Mouse (Mus musculus): ENCODE measurements around the gene Ift57. TPM values are rescaled to one million over a fixed set of nuclear protein-coding genes. Genes with fewer than 3 reads are reported as not detected.

Gene Ift57
- total and polyA plus RNA-seq, 3 experiments, result 17.4 to 52.3 (median 30.8) TPM

DNA sequence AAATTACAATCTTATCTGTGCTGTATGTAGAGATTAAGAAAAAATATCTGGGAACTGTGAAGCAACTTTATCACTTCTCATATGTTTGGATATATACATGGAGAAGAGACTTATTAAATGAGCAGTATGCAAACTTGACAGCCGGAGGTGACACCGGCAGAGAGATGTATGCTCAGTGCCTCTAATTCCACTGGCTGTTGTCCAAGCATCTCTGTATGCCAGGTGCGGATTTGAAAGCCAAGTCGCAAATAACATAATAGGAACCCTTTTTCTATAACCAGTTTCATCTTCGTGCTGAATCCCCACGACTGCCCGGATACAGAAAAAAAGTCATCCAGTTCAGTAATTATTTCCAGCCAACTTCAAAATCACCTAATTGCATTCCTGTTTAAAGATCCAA, 34.4 kb upstream of the Ift57 start:
- H3K4me3 ChIP-seq (ENCODE audit: low read depth, low read length), result no peak overlapping the region
- peaks cover 14% of the 10 kb centered on the region; the same call in 1 of the 2 replicates for H3K4me1 ChIP-seq (ENCODE audit: insufficient read depth, low read depth, low read length)
- DNase-seq (ENCODE audit: low spot score), result no peak
- TF ChIP-seq CTCF (IDR thresholded peaks at IDR 0.05; ENCODE audit: low read depth, low read length) (no peak), POLR2AphosphoS5 (IDR thresholded peaks at IDR 0.05; ENCODE audit: insufficient replicate concordance, low read depth, low read length) (no peak), TAL1 (conservative IDR thresholded peaks at IDR 0.05; ENCODE audit: low read depth, low read length) (no peak), GATA1 (IDR thresholded peaks at IDR 0.05; ENCODE audit: borderline replicate concordance, low read length) (no peak), GATA2 (IDR thresholded peaks at IDR 0.05; ENCODE audit: borderline replicate concordance, low read depth, low read length) (no peak)
- H3K27me3 ChIP-seq (ENCODE audit: insufficient read depth, low read length), result no peaks in the 10 kb centered on the region
- no peaks in the 10 kb centered on the region for H3K36me3 ChIP-seq (replicated peaks)
- H3K9me3 ChIP-seq (replicated peaks), result no peaks in the 10 kb centered on the region
- no peak for ATAC-seq (ENCODE audit: extremely low read depth, insufficient number of reproducible peaks, low FRiP score, poor library complexity, severe bottlenecking)

DNA sequence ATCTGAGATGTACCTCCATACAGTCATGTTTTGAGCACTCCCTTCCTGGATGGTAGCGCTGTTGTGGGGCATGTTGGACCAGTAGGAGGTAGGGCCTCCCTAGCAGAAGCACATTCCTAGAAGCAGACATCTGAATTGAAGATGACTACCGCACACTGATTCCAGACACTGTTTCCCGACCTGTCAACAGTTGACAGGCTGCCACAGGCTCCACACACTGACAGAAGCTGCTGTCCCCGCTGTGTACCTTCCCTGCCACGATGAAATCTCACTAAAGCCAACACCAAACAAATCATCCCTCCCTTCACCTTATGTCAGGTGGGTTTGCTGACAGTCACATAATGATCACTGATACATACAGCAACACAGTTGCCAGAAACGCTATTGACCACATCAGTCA, 19.4 kb upstream of the Ift57 start:
- H3K27me3 ChIP-seq (ENCODE audit: insufficient read depth, low read length), result peaks cover 4% of the 10 kb centered on the region
- H3K36me3 ChIP-seq (replicated peaks), result no peaks in the 10 kb centered on the region
- TF ChIP-seq GATA1 (IDR thresholded peaks at IDR 0.05; ENCODE audit: borderline replicate concordance, low read length), result no peak
- no peak for TF ChIP-seq CTCF (IDR thresholded peaks at IDR 0.05; ENCODE audit: low read depth, low read length)
- TF ChIP-seq GATA2 (IDR thresholded peaks at IDR 0.05; ENCODE audit: borderline replicate concordance, low read depth, low read length), result no peak
- TF ChIP-seq TAL1 (conservative IDR thresholded peaks at IDR 0.05; ENCODE audit: low read depth, low read length), result no peak
- no peak for TF ChIP-seq POLR2AphosphoS5 (IDR thresholded peaks at IDR 0.05; ENCODE audit: insufficient replicate concordance, low read depth, low read length)
- no peak for DNase-seq (ENCODE audit: low spot score)
- H3K4me3 ChIP-seq (ENCODE audit: low read depth, low read length), result no peak overlapping the region
- no peaks in the 10 kb centered on the region for H3K9me3 ChIP-seq (replicated peaks)
- peaks cover 4% of the 10 kb centered on the region; the same call in 1 of the 2 replicates for H3K4me1 ChIP-seq (ENCODE audit: insufficient read depth, low read depth, low read length)
- ATAC-seq (ENCODE audit: extremely low read depth, insufficient number of reproducible peaks, low FRiP score, poor library complexity, severe bottlenecking), result no peak

DNA sequence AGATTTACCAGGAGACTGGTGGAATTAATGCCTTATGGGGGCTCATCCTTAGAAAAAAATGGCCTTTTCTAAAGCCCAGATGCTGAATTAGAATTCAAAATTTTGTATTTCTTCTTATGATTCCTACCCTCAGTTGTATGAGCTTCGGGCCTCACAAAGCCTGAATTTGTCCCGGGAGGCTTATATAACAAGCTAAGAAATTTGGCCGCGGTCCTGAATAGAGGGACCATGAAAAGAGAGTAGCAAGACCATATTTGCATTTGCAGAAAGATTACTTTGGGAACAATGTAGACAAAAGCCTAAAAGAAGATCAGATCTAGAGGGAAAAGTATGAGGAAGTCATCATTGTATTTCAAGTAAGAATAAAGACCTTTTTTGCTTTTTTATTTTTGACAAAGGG, 14.1 kb upstream of the Ift57 start:
- no peaks in the 10 kb centered on the region for H3K27me3 ChIP-seq (ENCODE audit: insufficient read depth, low read length)
- TF ChIP-seq GATA1 (IDR thresholded peaks at IDR 0.05; ENCODE audit: borderline replicate concordance, low read length) (no peak), TAL1 (conservative IDR thresholded peaks at IDR 0.05; ENCODE audit: low read depth, low read length) (no peak), POLR2AphosphoS5 (IDR thresholded peaks at IDR 0.05; ENCODE audit: insufficient replicate concordance, low read depth, low read length) (no peak), CTCF (IDR thresholded peaks at IDR 0.05; ENCODE audit: low read depth, low read length) (no peak), GATA2 (IDR thresholded peaks at IDR 0.05; ENCODE audit: borderline replicate concordance, low read depth, low read length) (no peak)
- no peaks in the 10 kb centered on the region for H3K36me3 ChIP-seq (replicated peaks)
- no peak overlapping the region for H3K4me3 ChIP-seq (ENCODE audit: low read depth, low read length)
- peaks cover 4% of the 10 kb centered on the region; the same call in 1 of the 2 replicates for H3K4me1 ChIP-seq (ENCODE audit: insufficient read depth, low read depth, low read length)
- no peaks in the 10 kb centered on the region for H3K9me3 ChIP-seq (replicated peaks)
- no peak for ATAC-seq (ENCODE audit: extremely low read depth, insufficient number of reproducible peaks, low FRiP score, poor library complexity, severe bottlenecking)
- DNase-seq (ENCODE audit: low spot score), result no peak

DNA sequence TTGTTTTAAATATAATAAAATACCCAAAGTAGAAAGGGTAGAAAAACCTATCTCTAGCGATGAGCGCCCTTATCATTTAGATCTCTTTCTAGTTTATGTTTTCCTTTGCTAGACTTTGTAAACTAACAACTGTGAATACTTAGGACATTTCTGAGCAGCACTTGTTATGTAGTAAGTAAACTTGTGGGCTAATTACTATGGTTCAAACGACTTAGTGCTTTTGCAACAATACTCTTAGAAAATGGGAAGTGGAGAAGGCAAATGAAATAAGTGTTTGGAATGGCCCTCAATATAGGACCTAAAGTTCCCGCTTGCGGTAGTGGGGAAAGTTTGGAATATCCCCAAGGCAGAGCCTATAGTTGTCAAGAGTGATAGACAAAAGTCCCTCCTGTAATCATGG, 788 bp downstream of the Ift57 start:
- peaks cover 20% of the 10 kb centered on the region for H3K36me3 ChIP-seq (replicated peaks)
- H3K27me3 ChIP-seq (ENCODE audit: insufficient read depth, low read length), result no peaks in the 10 kb centered on the region
- ATAC-seq (ENCODE audit: extremely low read depth, insufficient number of reproducible peaks, low FRiP score, poor library complexity, severe bottlenecking) (no peak), DNase-seq (ENCODE audit: low spot score) (no peak)
- peak overlapping the region; percentile 95 for H3K4me3 ChIP-seq (ENCODE audit: low read depth, low read length)
- H3K9me3 ChIP-seq (replicated peaks), result no peaks in the 10 kb centered on the region
- peaks cover 28% of the 10 kb centered on the region for H3K4me1 ChIP-seq (ENCODE audit: insufficient read depth, low read depth, low read length)
- TF ChIP-seq GATA1 (IDR thresholded peaks at IDR 0.05; ENCODE audit: borderline replicate concordance, low read length), result no peak
- TF ChIP-seq CTCF (IDR thresholded peaks at IDR 0.05; ENCODE audit: low read depth, low read length), result no peak
- TF ChIP-seq TAL1 (conservative IDR thresholded peaks at IDR 0.05; ENCODE audit: low read depth, low read length), result no peak
- TF ChIP-seq GATA2 (IDR thresholded peaks at IDR 0.05; ENCODE audit: borderline replicate concordance, low read depth, low read length), result no peak
- TF ChIP-seq POLR2AphosphoS5 (IDR thresholded peaks at IDR 0.05; ENCODE audit: insufficient replicate concordance, low read depth, low read length), result no peak

- no peak for TF ChIP-seq CTCF (IDR thresholded peaks at IDR 0.05; ENCODE audit: low read depth, low read length)
- no peak for TF ChIP-seq POLR2AphosphoS5 (IDR thresholded peaks at IDR 0.05; ENCODE audit: insufficient replicate concordance, low read depth, low read length)
- no peak for TF ChIP-seq GATA1 (IDR thresholded peaks at IDR 0.05; ENCODE audit: borderline replicate concordance, low read length)
- TF ChIP-seq TAL1 (conservative IDR thresholded peaks at IDR 0.05; ENCODE audit: low read depth, low read length), result no peak
- TF ChIP-seq GATA2 (IDR thresholded peaks at IDR 0.05; ENCODE audit: borderline replicate concordance, low read depth, low read length), result no peak
- Histone ChIP-seq H3K4me3 (ENCODE audit: low read depth, low read length) (no peak overlapping the region), H3K36me3 (replicated peaks) (peaks cover 49% of the 10 kb centered on the region), H3K4me1 (ENCODE audit: insufficient read depth, low read depth, low read length) (peaks cover 17% of the 10 kb centered on the region), H3K27me3 (ENCODE audit: insufficient read depth, low read length) (no peaks in the 10 kb centered on the region), H3K9me3 (replicated peaks) (no peaks in the 10 kb centered on the region)
- ATAC-seq (ENCODE audit: extremely low read depth, insufficient number of reproducible peaks, low FRiP score, poor library complexity, severe bottlenecking), result peak; percentile 49
- DNase-seq (ENCODE audit: low spot score), result no peak
Observed at GRCm38 (mm10) chr16:49708074-49708473, 9.0 kb downstream of the Ift57 start.

DNA sequence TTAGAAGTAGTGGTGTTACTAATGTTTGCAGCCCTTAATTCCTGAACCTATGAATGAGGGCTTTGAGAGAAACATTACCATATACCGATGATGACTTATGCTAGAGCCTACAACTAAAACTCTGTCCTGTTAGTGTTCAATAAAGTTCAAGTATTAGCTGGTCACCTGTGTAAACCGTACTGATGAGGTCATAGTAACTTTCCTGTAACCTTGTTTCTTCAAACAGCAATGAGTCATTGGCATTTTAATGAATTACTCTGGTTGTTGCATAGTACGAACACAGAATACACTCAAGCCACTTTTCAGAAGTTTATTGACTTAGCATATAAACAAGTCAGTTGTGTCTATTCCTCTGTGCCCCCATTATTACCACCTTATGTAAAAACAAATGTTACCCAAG, 11.2 kb downstream of the Ift57 start:
- Histone ChIP-seq H3K4me3 (ENCODE audit: low read depth, low read length) (no peak overlapping the region), H3K36me3 (replicated peaks) (peaks cover 53% of the 10 kb centered on the region), H3K27me3 (ENCODE audit: insufficient read depth, low read length) (no peaks in the 10 kb centered on the region), H3K9me3 (replicated peaks) (no peaks in the 10 kb centered on the region), H3K4me1 (ENCODE audit: insufficient read depth, low read depth, low read length) (peaks cover 17% of the 10 kb centered on the region)
- no peak for DNase-seq (ENCODE audit: low spot score)
- TF ChIP-seq POLR2AphosphoS5 (IDR thresholded peaks at IDR 0.05; ENCODE audit: insufficient replicate concordance, low read depth, low read length), result no peak
- TF ChIP-seq GATA1 (IDR thresholded peaks at IDR 0.05; ENCODE audit: borderline replicate concordance, low read length), result no peak
- TF ChIP-seq CTCF (IDR thresholded peaks at IDR 0.05; ENCODE audit: low read depth, low read length), result no peak
- no peak for TF ChIP-seq GATA2 (IDR thresholded peaks at IDR 0.05; ENCODE audit: borderline replicate concordance, low read depth, low read length)
- TF ChIP-seq TAL1 (conservative IDR thresholded peaks at IDR 0.05; ENCODE audit: low read depth, low read length), result no peak
- no peak for ATAC-seq (ENCODE audit: extremely low read depth, insufficient number of reproducible peaks, low FRiP score, poor library complexity, severe bottlenecking)
